Mouse (Mus musculus) forebrain, embryonic 13.5 days (tissue): ENCODE measurements at regions not wholly inside any gene's neighbourhood (a gene's known extent, or its start where the extent isn't known, plus 50 kb on each side); places are given as distances from the start of the nearest gene placed in this dataset.

Source experiments
- ATAC-seq: fragments of 200-750 bp; cut with Nextera tagmentation; 2 replicates; pipeline ENCODE4 v1.8.0; 2017
- H3K27ac ChIP-seq: fragments of 300-500 bp; sonication (generic); 2 replicates; pipeline ENCODE4 v1.5.1; 2015; ENCODE audit warnings: inconsistent platforms, mild to moderate bottlenecking, moderate library complexity
- H3K27me3 ChIP-seq: fragments of 300-500 bp; sonication (generic); 2 replicates; pipeline ENCODE4 v1.6.1; 2015; ENCODE audit warnings: mild to moderate bottlenecking, inconsistent platforms
- H3K36me3 ChIP-seq: fragments of 300-500 bp; sonication (generic); 2 replicates; pipeline ENCODE4 v1.6.1; 2015; ENCODE audit warnings: mild to moderate bottlenecking, inconsistent platforms; ENCODE audit not compliant: poor library complexity, severe bottlenecking
- H3K4me1 ChIP-seq: fragments of 300-500 bp; sonication (generic); 2 replicates; pipeline ENCODE4 v1.6.1; 2015; ENCODE audit warnings: inconsistent platforms
- H3K4me2 ChIP-seq: fragments of 300-500 bp; sonication (generic); 2 replicates; pipeline ENCODE4 v1.6.1; 2015; ENCODE audit warnings: inconsistent platforms, mild to moderate bottlenecking, moderate library complexity
- H3K4me3 ChIP-seq: fragments of 300-500 bp; sonication (generic); 2 replicates; pipeline ENCODE4 v1.5.1; 2015; ENCODE audit warnings: mild to moderate bottlenecking, inconsistent platforms
- H3K9ac ChIP-seq: fragments of 300-500 bp; sonication (generic); 2 replicates; pipeline ENCODE4 v1.6.1; 2015; ENCODE audit warnings: mild to moderate bottlenecking, inconsistent platforms
- H3K9me3 ChIP-seq: fragments of 300-500 bp; sonication (generic); replicated peaks from 2 replicates; pipeline ENCODE4 v1.6.1; 2016; ENCODE audit warnings: inconsistent platforms
- WGBS: fragments of 180-500 bp; shearing (Covaris S2); methylation state at CpG from one replicate; pipeline ENCODE4 v1.1.7; 2015; 5-methylcytosine and 5-hydroxymethylcytosine counted together

DNA sequence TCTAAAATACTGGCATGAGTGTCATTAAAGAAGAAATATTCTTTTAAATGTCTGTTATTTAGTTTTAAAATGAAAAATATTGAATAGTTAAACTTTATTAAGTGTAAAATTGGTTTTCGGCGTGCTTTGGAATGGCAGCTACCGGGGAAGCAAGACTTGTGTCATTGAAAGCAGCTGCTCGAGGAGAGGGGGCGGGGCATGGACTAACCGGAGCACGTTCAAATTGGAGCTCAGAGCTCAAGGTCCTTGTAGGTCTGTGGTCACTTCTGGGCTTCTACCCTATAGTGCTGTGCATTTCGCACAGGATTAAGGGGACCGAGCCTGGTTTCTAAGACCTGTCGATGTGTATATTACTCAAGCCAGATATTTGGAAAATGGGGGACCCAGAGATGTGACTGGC is 309.0 kb downstream of the Tshz3 start:
- no peak for ATAC-seq
- Histone ChIP-seq H3K27me3 (no peaks in the 10 kb centered on the region), H3K4me2 (no peak overlapping the region), H3K4me3 (no peak overlapping the region), H3K9ac (no peak overlapping the region), H3K27ac (no peak overlapping the region), H3K4me1 (no peaks in the 10 kb centered on the region), H3K36me3 (no peaks in the 10 kb centered on the region), H3K9me3 (no peaks in the 10 kb centered on the region)
- WGBS, result 70% methylated on average over 10 of the region's 10 CpGs

DNA sequence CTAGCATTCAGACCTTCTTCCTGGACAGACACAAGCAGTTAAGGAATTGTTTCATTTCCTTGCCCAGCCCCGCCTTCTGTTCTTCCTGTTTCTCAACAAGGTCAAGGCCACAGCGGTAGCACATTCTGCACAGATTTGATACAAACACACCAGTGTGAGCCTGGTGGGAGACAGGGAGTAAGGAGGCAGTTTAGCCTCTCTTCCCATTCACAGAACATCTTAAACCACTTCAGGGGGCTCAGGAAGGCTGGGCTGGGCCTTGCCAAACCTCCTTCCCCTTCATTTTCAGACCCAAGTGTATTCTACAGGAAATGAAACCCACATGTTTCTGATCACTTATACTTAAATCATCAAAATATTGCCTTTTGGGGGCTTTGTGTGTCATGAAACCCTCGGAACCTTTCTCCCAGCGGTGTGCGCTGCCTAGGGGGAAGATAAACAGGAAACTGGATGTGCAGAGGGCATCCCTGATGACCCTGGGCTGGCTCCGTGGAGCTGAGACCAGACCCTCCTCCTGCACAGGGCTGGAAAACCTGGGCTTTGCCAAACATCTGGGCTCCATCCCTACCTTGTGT is 313.3 kb downstream of the Tshz3 start:
- Histone ChIP-seq H3K36me3 (no peaks in the 10 kb centered on the region), H3K9me3 (no peaks in the 10 kb centered on the region), H3K4me1 (no peaks in the 10 kb centered on the region), H3K27me3 (no peaks in the 10 kb centered on the region), H3K9ac (no peak overlapping the region), H3K4me3 (no peak overlapping the region), H3K27ac (no peak overlapping the region), H3K4me2 (no peak overlapping the region)
- no peak for ATAC-seq
- 79% methylated on average over 6 of the region's 6 CpGs for WGBS

GRCm38 (mm10) chr7:37020078-37020477 is 322.2 kb downstream of the Tshz3 start:
- Histone ChIP-seq H3K4me1 (no peaks in the 10 kb centered on the region), H3K27me3 (no peaks in the 10 kb centered on the region), H3K9me3 (no peaks in the 10 kb centered on the region), H3K9ac (no peak overlapping the region), H3K36me3 (no peaks in the 10 kb centered on the region), H3K27ac (no peak overlapping the region), H3K4me2 (no peak overlapping the region), H3K4me3 (no peak overlapping the region)
- ATAC-seq, result no peak
- 54% methylated on average over 3 of the region's 3 CpGs for WGBS

- H3K27ac ChIP-seq, result no peak overlapping the region
- H3K4me2 ChIP-seq, result no peak overlapping the region
- no peaks in the 10 kb centered on the region for H3K4me1 ChIP-seq
- H3K4me3 ChIP-seq, result no peak overlapping the region
- WGBS, result 84% methylated on average over 7 of the region's 7 CpGs
- no peak for ATAC-seq
- H3K9me3 ChIP-seq, result no peaks in the 10 kb centered on the region
- H3K36me3 ChIP-seq, result no peaks in the 10 kb centered on the region
- no peaks in the 10 kb centered on the region for H3K27me3 ChIP-seq
- H3K9ac ChIP-seq, result no peak overlapping the region
Observed at GRCm38 (mm10) chr7:37024501-37025025, 326.6 kb downstream of the Tshz3 start.

DNA sequence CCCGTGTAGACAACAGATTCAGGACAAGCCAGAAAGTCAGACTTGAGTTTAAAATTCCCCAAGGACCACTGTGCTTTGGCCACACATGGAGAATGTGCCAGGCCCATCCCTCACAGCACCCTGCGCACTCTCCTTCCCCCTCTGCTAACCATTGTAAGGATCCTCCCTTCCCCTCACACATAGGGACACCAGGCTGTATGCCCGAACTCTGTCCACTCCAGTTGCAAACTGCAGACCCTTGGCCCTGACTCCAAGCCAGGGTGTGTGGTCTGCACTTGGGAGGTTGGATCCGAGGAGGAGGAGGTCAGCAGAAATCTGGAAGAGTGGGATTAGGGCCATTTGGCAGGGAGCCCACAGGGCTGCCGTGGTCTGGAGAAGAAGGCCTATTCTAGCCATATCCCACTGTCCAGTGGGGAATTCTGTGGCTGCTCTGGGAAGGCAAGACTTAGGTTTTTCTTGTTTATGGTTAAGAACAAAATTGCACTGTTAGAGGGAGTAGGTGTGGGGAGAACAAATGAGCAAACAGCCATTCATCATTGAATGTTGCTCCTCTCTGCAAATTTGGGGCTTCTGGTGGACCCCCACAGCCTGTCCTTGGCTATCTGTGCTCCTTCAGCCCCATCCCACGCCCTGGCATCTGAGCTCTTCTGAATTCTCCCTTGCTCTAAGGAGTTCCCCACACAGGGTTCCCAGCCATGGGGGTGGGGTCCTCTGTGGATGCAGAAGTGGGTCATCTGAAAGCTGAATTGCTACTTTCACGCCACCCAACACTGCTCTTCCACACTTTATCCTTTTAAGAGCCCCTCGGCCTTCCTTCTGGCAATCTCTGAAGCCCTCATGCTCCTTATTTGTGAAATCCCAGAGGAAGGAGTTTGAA is 366.9 kb downstream of the Tshz3 start:
- Histone ChIP-seq H3K4me1 (no peaks in the 10 kb centered on the region), H3K9me3 (no peaks in the 10 kb centered on the region), H3K4me3 (no peak overlapping the region), H3K27me3 (no peaks in the 10 kb centered on the region), H3K27ac (no peak overlapping the region), H3K9ac (no peak overlapping the region), H3K36me3 (no peaks in the 10 kb centered on the region), H3K4me2 (no peak overlapping the region)
- ATAC-seq, result no peak
- 84% methylated on average over 8 of the region's 8 CpGs for WGBS

DNA sequence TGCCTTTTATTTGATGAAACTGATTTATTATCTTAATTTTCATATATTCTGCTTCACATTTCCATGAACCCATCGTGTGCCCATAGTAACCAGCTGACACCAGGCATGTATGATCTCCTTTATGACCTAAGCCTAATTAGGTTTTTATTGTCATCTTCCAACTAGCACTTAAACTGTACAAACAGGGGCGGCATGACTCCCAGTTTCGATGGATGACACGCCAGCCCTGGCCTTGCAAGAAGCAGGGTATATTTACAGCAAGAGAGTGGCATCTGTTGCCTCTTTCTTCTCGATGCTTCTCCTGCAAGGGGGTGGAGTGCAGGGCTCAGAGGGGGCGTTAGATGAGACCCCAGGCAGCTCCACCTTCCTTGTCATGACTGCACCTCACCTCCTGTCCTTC is 379.8 kb downstream of the Tshz3 start:
- no peak for ATAC-seq
- Histone ChIP-seq H3K4me2 (no peak overlapping the region), H3K4me3 (no peak overlapping the region), H3K36me3 (no peaks in the 10 kb centered on the region), H3K27ac (no peak overlapping the region), H3K27me3 (no peaks in the 10 kb centered on the region), H3K4me1 (peaks cover 13% of the 10 kb centered on the region), H3K9ac (no peak overlapping the region), H3K9me3 (no peaks in the 10 kb centered on the region)
- 55% methylated on average over 6 of the region's 6 CpGs for WGBS

- Histone ChIP-seq H3K9me3 (no peaks in the 10 kb centered on the region), H3K4me2 (no peak overlapping the region), H3K27me3 (no peaks in the 10 kb centered on the region), H3K4me1 (peaks cover 13% of the 10 kb centered on the region), H3K4me3 (no peak overlapping the region), H3K9ac (peak overlapping the region; percentile 1; the same call in 1 of the 2 replicates), H3K36me3 (no peaks in the 10 kb centered on the region), H3K27ac (no peak overlapping the region)
- 42% methylated on average over 7 of the region's 7 CpGs for WGBS
- ATAC-seq, result no peak
Observed at GRCm38 (mm10) chr7:37078140-37078539, 380.2 kb downstream of the Tshz3 start.

GRCm38 (mm10) chr7:37089726-37090125 is 391.8 kb downstream of the Tshz3 start:
- Histone ChIP-seq H3K4me2 (no peak overlapping the region), H3K9ac (no peak overlapping the region), H3K36me3 (no peaks in the 10 kb centered on the region), H3K4me3 (no peak overlapping the region), H3K4me1 (no peaks in the 10 kb centered on the region), H3K27ac (no peak overlapping the region), H3K9me3 (no peaks in the 10 kb centered on the region), H3K27me3 (no peaks in the 10 kb centered on the region)
- 95% methylated on average over 3 of the region's 3 CpGs for WGBS
- no peak for ATAC-seq

GRCm38 (mm10) chr7:37092572-37092971 is 394.7 kb downstream of the Tshz3 start:
- WGBS, result 89% methylated on average over 6 of the region's 6 CpGs
- H3K36me3 ChIP-seq, result no peaks in the 10 kb centered on the region

DNA sequence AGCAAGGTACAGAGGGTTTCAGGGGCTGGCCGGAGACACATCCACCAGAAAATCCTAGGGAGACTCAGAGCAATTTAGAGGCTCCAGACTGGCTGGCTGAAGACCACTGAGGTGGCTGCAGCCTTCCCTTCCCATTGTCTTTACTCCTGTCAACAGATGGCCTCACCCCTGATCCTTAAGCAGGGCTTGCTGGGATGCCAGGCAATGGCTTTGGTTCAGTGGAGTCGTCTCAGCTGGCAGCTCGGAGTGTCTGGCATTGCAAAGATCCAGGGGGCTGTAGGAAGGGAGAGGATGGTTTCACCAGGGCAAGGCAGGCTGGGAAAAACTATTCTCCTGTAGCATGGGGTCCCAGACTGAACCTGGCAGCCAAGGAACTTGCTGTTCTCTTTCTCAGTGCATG is 395.8 kb downstream of the Tshz3 start:
- H3K4me3 ChIP-seq, result no peak overlapping the region
- ATAC-seq, result no peak

More at GRCm38 (mm10) chr7:37092572-37092971, 394.7 kb downstream of the Tshz3 start:
- no peaks in the 10 kb centered on the region for H3K27me3 ChIP-seq
- no peak overlapping the region for H3K4me2 ChIP-seq
- no peak overlapping the region for H3K27ac ChIP-seq
- no peak for ATAC-seq
- peaks cover 9% of the 10 kb centered on the region; the same call in 1 of the 2 replicates for H3K4me1 ChIP-seq
- H3K9ac ChIP-seq, result no peak overlapping the region
- no peak overlapping the region for H3K4me3 ChIP-seq
- no peaks in the 10 kb centered on the region for H3K9me3 ChIP-seq

DNA sequence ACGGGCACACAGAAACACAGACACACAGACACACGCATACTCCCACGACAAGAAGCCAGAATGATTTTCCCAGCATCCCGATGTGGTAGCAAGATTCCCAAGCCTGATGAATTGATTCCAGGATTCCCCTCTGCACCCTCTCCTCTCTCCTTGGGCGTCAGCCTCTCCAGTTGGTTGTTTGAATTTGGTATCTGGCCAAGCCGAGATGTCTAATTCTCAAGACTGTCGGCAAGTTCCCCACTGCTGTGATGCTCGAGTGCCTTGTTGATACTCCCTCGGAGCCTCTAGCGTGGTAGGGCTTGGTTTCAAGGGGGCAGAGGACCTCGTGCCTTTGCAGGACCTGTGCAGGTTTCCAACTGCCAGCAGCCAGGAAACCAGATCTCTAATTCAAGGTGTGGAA is 397.9 kb downstream of the Tshz3 start:
- H3K9ac ChIP-seq, result no peak overlapping the region
- H3K27me3 ChIP-seq, result no peaks in the 10 kb centered on the region
- peaks cover 12% of the 10 kb centered on the region for H3K4me1 ChIP-seq
- WGBS, result 79% methylated on average over 11 of the region's 11 CpGs
- ATAC-seq, result no peak
- no peak overlapping the region for H3K4me2 ChIP-seq
- H3K36me3 ChIP-seq, result no peaks in the 10 kb centered on the region
- peak overlapping the region; percentile 1; the same call in 1 of the 2 replicates for H3K27ac ChIP-seq
- no peak overlapping the region for H3K4me3 ChIP-seq
- no peaks in the 10 kb centered on the region for H3K9me3 ChIP-seq

More for the DNA sequence above, 395.8 kb downstream of the Tshz3 start:
- Histone ChIP-seq H3K4me2 (no peak overlapping the region), H3K4me1 (peaks cover 9% of the 10 kb centered on the region; the same call in 1 of the 2 replicates), H3K9ac (no peak overlapping the region), H3K27me3 (no peaks in the 10 kb centered on the region), H3K27ac (no peak overlapping the region), H3K36me3 (no peaks in the 10 kb centered on the region), H3K9me3 (no peaks in the 10 kb centered on the region)
- 73% methylated on average over 3 of the region's 3 CpGs for WGBS

GRCm38 (mm10) chr7:37096291-37096690 is 398.4 kb downstream of the Tshz3 start:
- WGBS, result 80% methylated on average over 5 of the region's 5 CpGs
- ATAC-seq, result no peak
- Histone ChIP-seq H3K27ac (peak overlapping the region; percentile 1; the same call in 1 of the 2 replicates), H3K36me3 (no peaks in the 10 kb centered on the region), H3K4me2 (no peak overlapping the region), H3K4me1 (peaks cover 12% of the 10 kb centered on the region), H3K9me3 (no peaks in the 10 kb centered on the region), H3K9ac (no peak overlapping the region), H3K4me3 (no peak overlapping the region), H3K27me3 (no peaks in the 10 kb centered on the region)
